Mouse (Mus musculus) brain, embryonic 14.5 days (tissue): ENCODE measurements around the gene Msh4.

Experiments used
- CTCF ChIP-seq: fragments of 200-500 bp; IDR thresholded peaks from 2 replicates; pipeline ENCODE4 v1.5.1; 2012; ENCODE audit warnings: inconsistent platforms, mild to moderate bottlenecking, moderate library complexity, borderline replicate concordance; ENCODE audit not compliant: insufficient read depth, insufficient read length; ENCODE audit errors: extremely low read depth
- POLR2A ChIP-seq: fragments of 200-500 bp; IDR thresholded peaks from 2 replicates; pipeline ENCODE4 v1.6.1; 2012; ENCODE audit warnings: mild to moderate bottlenecking, inconsistent platforms, borderline replicate concordance; ENCODE audit not compliant: poor library complexity, insufficient read depth, insufficient read length, severe bottlenecking; ENCODE audit errors: extremely low read depth

GRCm38 (mm10) chr3:153911882-153912440 is 6.0 kb upstream of the Msh4 start:
- no peak for TF ChIP-seq CTCF
- TF ChIP-seq POLR2A = no peak
